Mouse (Mus musculus) cerebellum, adult 18-20 months (tissue): ENCODE measurements at regions not wholly inside any gene's neighbourhood (a gene's known extent, or its start where the extent isn't known, plus 50 kb on each side); places are given as distances from the start of the nearest gene placed in this dataset.

Experiments used
- DNase-seq, 2 experiments: peaks; one replicate each; pipeline ENCODE4 v3.0.0; 2021

GRCm38 (mm10) chr4:58660511-58660910, 106.8 kb upstream of the Lpar1 start:
- no peak for DNase-seq

GRCm38 (mm10) chr4:58658206-58658605, 104.5 kb upstream of the Lpar1 start:
- no peak for DNase-seq

GRCm38 (mm10) chr4:58647761-58648295, 94.1 kb upstream of the Lpar1 start:
- no peak for DNase-seq

GRCm38 (mm10) chr4:58646821-58647220, 93.1 kb upstream of the Lpar1 start:
- no peak for DNase-seq

- DNase-seq: no peak
These were observed 89.7 kb upstream of the Lpar1 start for GRCm38 (mm10) chr4:58643371-58643770.

GRCm38 (mm10) chr4:58642236-58642635, 88.5 kb upstream of the Lpar1 start:
- DNase-seq: no peak

GRCm38 (mm10) chr4:58632696-58633095, 79.0 kb upstream of the Lpar1 start:
- no peak for DNase-seq

GRCm38 (mm10) chr4:58631415-58631814, 77.7 kb upstream of the Lpar1 start:
- DNase-seq: no peak

GRCm38 (mm10) chr4:58627021-58627420, 73.3 kb upstream of the Lpar1 start:
- no peak for DNase-seq

GRCm38 (mm10) chr4:58624059-58624458, 70.4 kb upstream of the Lpar1 start:
- DNase-seq: no peak

- no peak for DNase-seq
These were observed 66.9 kb upstream of the Lpar1 start for GRCm38 (mm10) chr4:58620641-58621040.

GRCm38 (mm10) chr4:58617261-58617660, 63.6 kb upstream of the Lpar1 start:
- no peak for DNase-seq

GRCm38 (mm10) chr4:58613536-58613935, 59.8 kb upstream of the Lpar1 start:
- no peak for DNase-seq

GRCm38 (mm10) chr4:58613022-58613421, 59.3 kb upstream of the Lpar1 start:
- DNase-seq: no peak

- no peak for DNase-seq
These were observed 53.8 kb upstream of the Lpar1 start for GRCm38 (mm10) chr4:58607491-58607890.

- no peak for DNase-seq
These were observed 52.2 kb upstream of the Lpar1 start for GRCm38 (mm10) chr4:58605941-58606340.
